Mouse (Mus musculus) fat pad, adult 2 months (tissue): ENCODE data around the gene C1qtnf3.

ENCODE experiments used
- DNase-seq: peaks from one replicate; pipeline ENCODE4 v3.0.0-alpha.2; 2011; ENCODE audit warnings: low read depth, low spot score; ENCODE audit errors: extremely low read depth

Gene C1qtnf3

GRCm38 (mm10) chr15:11026801-11027561 is 74.8 kb downstream of the C1qtnf3 start:
- DNase-seq, result no peak
